Mouse (Mus musculus) brain, adult 2 months (tissue): ENCODE results near the gene Garem2.

Source experiments
- DNase-seq: peaks from one replicate; pipeline ENCODE4 v3.0.0; 2011; ENCODE audit warnings: low read depth, low spot score

The Garem2 gene

GRCm38 (mm10) chr5:30153222-30153621, 48.3 kb downstream of the Garem2 start:
- no peak for DNase-seq

- peak; percentile 14 for DNase-seq
These were observed 49.1 kb downstream of the Garem2 start for GRCm38 (mm10) chr5:30154013-30154412.

DNA sequence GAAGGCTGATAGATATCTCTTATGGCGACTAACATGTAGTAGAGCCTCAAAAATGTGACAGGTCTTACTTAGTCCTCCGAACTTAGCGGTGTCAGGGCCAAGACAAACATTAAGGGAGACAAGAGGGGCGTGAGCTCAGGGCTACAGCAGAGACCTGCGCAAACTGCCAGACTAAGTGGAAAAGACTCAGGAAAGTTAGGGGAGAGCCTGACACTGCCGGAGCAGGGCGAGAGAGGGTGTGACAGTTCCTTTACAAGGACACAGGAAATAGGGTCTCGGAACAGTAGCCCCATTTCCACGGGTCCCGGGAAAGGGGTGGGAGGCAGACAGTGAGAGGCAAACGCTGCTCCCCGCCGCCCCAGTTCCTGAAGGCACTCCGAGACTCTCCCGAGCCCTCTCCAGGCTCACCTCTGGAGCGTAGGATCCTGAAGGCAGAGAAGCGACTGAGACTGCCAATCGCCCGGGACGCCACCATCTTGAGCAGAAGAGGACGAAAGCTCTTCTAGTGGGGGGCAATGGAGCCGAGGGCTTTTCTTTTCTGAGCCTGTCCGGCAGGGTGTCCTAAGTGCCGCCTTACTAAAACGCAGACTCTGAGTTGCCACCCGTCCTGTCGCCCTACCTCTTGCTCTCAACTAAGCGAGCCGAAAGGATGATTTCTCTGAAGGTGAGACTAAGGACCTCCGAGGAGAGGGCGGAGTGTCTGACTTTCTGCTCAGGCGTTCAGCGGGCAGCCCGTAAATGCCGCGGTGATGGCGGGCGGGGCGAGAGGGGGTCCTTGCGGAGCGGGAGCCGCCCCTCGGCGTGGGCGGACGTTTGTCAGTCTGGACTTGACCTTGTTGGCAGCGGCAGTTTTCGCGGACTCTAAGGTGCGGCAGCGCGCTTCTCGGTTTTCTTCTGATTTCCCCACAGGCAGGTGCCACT, 49.8 kb downstream of the Garem2 start, which contains the start of the genes Hadha and Hadhb:
Hadha (minus strand) TSS at position 689 of the 921 bp plus-strand sequence.
Hadhb (plus strand) TSS at position 775 of the 921 bp plus-strand sequence.
- peak; percentile 96 for DNase-seq

GRCm38 (mm10) chr5:30155395-30155792, 50.4 kb downstream of the Garem2 start:
- DNase-seq: no peak

DNA sequence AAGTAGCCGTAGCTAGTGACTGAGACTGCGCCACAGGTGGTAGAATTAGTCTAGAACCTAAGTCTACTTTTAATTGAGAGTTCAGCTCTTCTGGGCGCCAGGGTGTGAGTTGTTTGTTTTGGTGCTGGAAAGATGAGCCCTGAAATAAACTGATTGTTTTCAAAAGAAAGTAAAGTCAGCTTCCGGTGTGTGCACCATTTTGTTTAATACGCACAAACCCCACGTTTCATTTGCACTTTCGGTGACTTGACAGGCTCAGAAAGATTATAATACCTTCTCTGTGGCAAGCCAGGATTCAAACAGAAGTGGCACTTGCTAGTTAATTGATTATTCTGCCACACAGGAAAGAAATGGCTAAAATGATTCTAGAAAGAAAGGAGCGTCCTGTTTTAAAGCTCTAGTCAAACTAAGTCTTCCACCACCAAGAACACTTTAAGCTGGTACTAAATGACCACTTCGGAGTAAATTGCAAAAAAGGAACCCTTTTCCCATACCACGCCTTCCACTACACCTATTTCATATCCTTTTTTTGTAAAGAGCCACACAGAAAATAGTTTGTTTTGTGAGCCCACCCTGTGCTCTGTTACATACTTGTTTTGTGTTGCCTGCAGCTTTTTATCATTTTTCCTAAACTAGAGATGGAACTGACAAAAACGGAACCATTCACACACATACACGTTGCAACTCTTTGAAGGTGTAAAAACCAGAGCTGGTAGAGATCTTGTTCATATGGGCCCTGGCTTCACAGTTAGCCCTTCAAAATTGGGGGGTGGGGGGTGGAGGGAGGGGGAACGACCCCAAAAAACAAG, 51.1 kb downstream of the Garem2 start:
- peak; percentile 33 for DNase-seq

GRCm38 (mm10) chr5:30159601-30160000, 54.6 kb downstream of the Garem2 start:
- peak; percentile 50 for DNase-seq

- DNase-seq: no peak
These were observed 56.9 kb downstream of the Garem2 start for GRCm38 (mm10) chr5:30161836-30162235.

DNA sequence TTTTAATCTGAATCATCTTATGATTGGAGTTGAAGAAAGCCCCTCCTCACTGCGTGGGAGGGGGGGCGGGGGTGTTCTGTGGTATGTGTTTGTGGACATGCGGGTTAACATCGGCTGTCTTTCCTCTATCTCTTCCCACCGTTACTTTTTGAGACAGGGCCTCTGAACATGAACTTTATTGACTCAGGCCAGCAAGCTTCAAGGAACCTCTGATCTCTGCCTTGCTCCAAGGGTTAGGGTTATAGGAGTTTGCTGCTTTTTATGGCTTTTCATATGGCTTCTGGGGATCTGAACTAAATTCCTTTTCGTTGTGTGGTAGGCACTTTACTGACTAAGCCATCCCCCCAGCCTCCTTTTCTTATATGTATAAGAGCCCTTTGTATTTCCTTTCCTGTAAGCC, 57.4 kb downstream of the Garem2 start:
- no peak for DNase-seq

- DNase-seq: no peak
These were observed 60.4 kb downstream of the Garem2 start for GRCm38 (mm10) chr5:30165234-30165946.
